Mouse (Mus musculus) spleen, adult 2 months (tissue): ENCODE measurements around the gene Hes6.

Experiments used
- CTCF ChIP-seq: fragments of 200-500 bp; IDR thresholded peaks from 2 replicates; pipeline ENCODE4 v1.5.1; 2011; ENCODE audit warnings: mild to moderate bottlenecking, inconsistent platforms; ENCODE audit not compliant: insufficient read depth, insufficient read length, insufficient replicate concordance; ENCODE audit errors: extremely low read depth
- POLR2A ChIP-seq: fragments of 200-500 bp; IDR thresholded peaks from 2 replicates; pipeline ENCODE4 v1.6.1; 2011; ENCODE audit warnings: low read depth, low read length, inconsistent platforms

- TF ChIP-seq CTCF (no peak), POLR2A (no peak)
Observed at GRCm38 (mm10) chr1:91463336-91463995, 49.6 kb upstream of the Hes6 start.
